Mouse (Mus musculus) induced T-regulatory cell, adult 2 months (primary cell): ENCODE data around the gene Vmn1r60.
"Not testable (repeated sequence)": the region's sequence is repeated elsewhere in the genome, so short reads cannot be mapped to it uniquely, and the experiment has no call there.

Source experiments
- DNase-seq: peaks from one replicate; pipeline ENCODE4 v3.0.0-alpha.2; 2012; ENCODE audit warnings: low read depth

Vmn1r60 gene

GRCm38 (mm10) chr7:5547217-5547616 lies at the start of gene Vmn1r60:
Vmn1r60 (minus strand) TSS chr7:5547317.
- not testable (repeated sequence) for DNase-seq

- DNase-seq, result not testable (repeated sequence)
These were observed 6.2 kb downstream of the Vmn1r60 start for GRCm38 (mm10) chr7:5540770-5541436.

GRCm38 (mm10) chr7:5493856-5494255 lies 53.3 kb downstream of the Vmn1r60 start, which contains the start of gene Vmn2r28:
Vmn2r28 (minus strand) TSS chr7:5493956.
- not testable (repeated sequence) for DNase-seq
